Mouse (Mus musculus): ENCODE measurements around the gene Rora. TPM values are rescaled to one million over a fixed set of nuclear protein-coding genes. Genes with fewer than 3 reads are reported as not detected.

Gene Rora
- total RNA-seq (2021): 10 to 100 TPM; 68.0 to 81.9 TPM

GRCm38 (mm10) chr9:68653211-68654038 is at the start of gene Rora:
Gene Rora, plus strand, starts transcription at chr9:68653786.
- intact Hi-C loops (cut with DNase I): loop anchor here (2.0 to 5.0 kb wide), 3 partner anchors 64 to 636 kb away; no protein-coding TSS in a partner anchor
- peak; percentile 71 to 72 for DNase-seq (ENCODE audit: low spot score in 2 of 2)

GRCm38 (mm10) chr9:68614006-68614405 is 39.6 kb upstream of the Rora start:
- intact Hi-C loops (cut with DNase I): no loop called here
- no peak for DNase-seq (ENCODE audit: low spot score in 2 of 2)

- intact Hi-C loops (cut with DNase I): no loop called here
- DNase-seq (ENCODE audit: low spot score in 2 of 2): no peak
Measured at GRCm38 (mm10) chr9:68617116-68617515, 36.5 kb upstream of the Rora start.

- DNase-seq (ENCODE audit: low spot score in 2 of 2): no peak
- intact Hi-C loops (cut with DNase I): no loop called here
Measured at GRCm38 (mm10) chr9:68620036-68620435, 33.5 kb upstream of the Rora start.

GRCm38 (mm10) chr9:68620441-68620840 is 33.1 kb upstream of the Rora start:
- intact Hi-C loops (cut with DNase I): no loop called here
- DNase-seq (ENCODE audit: low spot score in 2 of 2): no peak

- intact Hi-C loops (cut with DNase I): no loop called here
- DNase-seq (ENCODE audit: low spot score in 2 of 2): no peak
Measured at GRCm38 (mm10) chr9:68624981-68625380, 28.6 kb upstream of the Rora start.

- no peak for DNase-seq (ENCODE audit: low spot score in 2 of 2)
- intact Hi-C loops (cut with DNase I): no loop called here
Measured at GRCm38 (mm10) chr9:68637301-68637700, 16.3 kb upstream of the Rora start.

GRCm38 (mm10) chr9:68641123-68641522 is 12.5 kb upstream of the Rora start:
- intact Hi-C loops (cut with DNase I): no loop called here
- no peak for DNase-seq (ENCODE audit: low spot score in 2 of 2)

GRCm38 (mm10) chr9:68648061-68648460 is 5.5 kb upstream of the Rora start:
- DNase-seq (ENCODE audit: low spot score in 2 of 2): no peak
- intact Hi-C loops (cut with DNase I): no loop called here

- intact Hi-C loops (cut with DNase I): loop anchor here (2.0 to 5.0 kb wide), 3 partner anchors 63 to 637 kb away; no protein-coding TSS in a partner anchor
Measured at GRCm38 (mm10) chr9:68654039-68654332, 400 bp downstream of the Rora start.

GRCm38 (mm10) chr9:68654333-68655017 is 889 bp downstream of the Rora start:
- DNase-seq (ENCODE audit: low spot score in 2 of 2): peak; percentile 32 to 62
- intact Hi-C loops (cut with DNase I): loop anchor here (2.0 to 5.0 kb wide), 3 partner anchors 63 to 637 kb away; no protein-coding TSS in a partner anchor

More at GRCm38 (mm10) chr9:68654039-68654332, 400 bp downstream of the Rora start:
- no peak for DNase-seq (ENCODE audit: low spot score in 2 of 2)

GRCm38 (mm10) chr9:68655018-68656005 is 1.7 kb downstream of the Rora start:
- DNase-seq (ENCODE audit: low spot score in 2 of 2): peak; percentile 53 to 64
- intact Hi-C loops (cut with DNase I): loop anchor here (2.0 kb wide), 1 partner anchor 253 kb away; no protein-coding TSS in a partner anchor

GRCm38 (mm10) chr9:68656076-68656795 is 2.6 kb downstream of the Rora start:
- intact Hi-C loops (cut with DNase I): no loop called here
- peak; percentile 16 to 56 for DNase-seq (ENCODE audit: low spot score in 2 of 2)

GRCm38 (mm10) chr9:68656796-68657130 is 3.2 kb downstream of the Rora start:
- intact Hi-C loops (cut with DNase I): no loop called here
- DNase-seq (ENCODE audit: low spot score in 2 of 2): no peak

- intact Hi-C loops (cut with DNase I): no loop called here
Measured at GRCm38 (mm10) chr9:68670731-68671130, 17.1 kb downstream of the Rora start.

GRCm38 (mm10) chr9:68672459-68672858 is 18.9 kb downstream of the Rora start:
- intact Hi-C loops (cut with DNase I): no loop called here
- no peak for DNase-seq (ENCODE audit: low spot score in 2 of 2)

More at GRCm38 (mm10) chr9:68670731-68671130, 17.1 kb downstream of the Rora start:
- no peak for DNase-seq (ENCODE audit: low spot score in 2 of 2)

GRCm38 (mm10) chr9:68673221-68673620 is 19.6 kb downstream of the Rora start:
- intact Hi-C loops (cut with DNase I): no loop called here
- no peak for DNase-seq (ENCODE audit: low spot score in 2 of 2)

- peak; percentile 34 to 45 for DNase-seq (ENCODE audit: low spot score in 2 of 2)
- intact Hi-C loops (cut with DNase I): no loop called here
Measured at GRCm38 (mm10) chr9:68679871-68680374, 26.3 kb downstream of the Rora start.

GRCm38 (mm10) chr9:68683938-68684337 is 30.4 kb downstream of the Rora start:
- no peak for DNase-seq (ENCODE audit: low spot score in 2 of 2)
- intact Hi-C loops (cut with DNase I): no loop called here

All from left cerebral cortex, postnatal 25 days (tissue).